Mouse (Mus musculus) CD4-positive, CD25-positive, alpha-beta regulatory T cell, adult 2 months (primary cell): ENCODE data around the gene Scrn1.

ENCODE experiments used
- DNase-seq: peaks from one replicate; pipeline ENCODE4 v3.0.0-alpha.2; 2012; ENCODE audit warnings: low read depth, low spot score

Gene Scrn1

DNA sequence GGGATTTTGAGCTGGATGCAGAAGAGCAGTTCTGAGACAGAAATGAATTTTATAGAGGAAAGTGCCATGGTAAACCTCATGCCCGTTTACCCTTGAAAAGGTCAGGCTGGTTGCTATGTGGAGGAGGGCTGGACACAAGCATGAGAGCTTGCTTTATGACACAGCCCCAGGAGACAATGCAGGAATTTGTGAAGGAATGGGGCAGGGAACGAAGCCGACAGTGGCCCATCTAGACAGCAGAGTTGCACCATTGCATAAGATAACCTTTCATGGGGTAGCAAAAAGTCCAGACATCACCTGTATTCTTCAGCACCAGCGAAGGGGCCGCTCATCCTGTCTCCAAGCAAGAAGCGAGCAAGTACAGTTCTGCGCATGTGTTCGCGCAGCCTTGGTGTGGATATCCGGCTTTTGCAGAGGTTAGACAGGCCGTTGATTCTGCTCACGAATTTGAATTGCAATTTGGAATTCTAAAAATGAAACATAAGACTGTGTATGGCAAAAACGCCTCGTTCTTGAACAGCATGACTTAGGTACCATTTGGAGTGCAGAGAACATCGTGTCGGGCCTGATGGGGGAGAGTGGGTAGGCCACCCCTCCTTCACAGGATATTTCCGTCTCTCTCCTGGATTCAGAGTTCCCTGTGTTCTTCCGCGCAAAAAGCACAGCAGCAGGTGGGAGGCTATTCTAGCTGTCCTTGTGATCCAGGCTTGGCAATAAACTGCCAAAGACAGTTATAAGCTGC is 90.2 kb downstream of the Scrn1 start:
- no peak for DNase-seq

DNA sequence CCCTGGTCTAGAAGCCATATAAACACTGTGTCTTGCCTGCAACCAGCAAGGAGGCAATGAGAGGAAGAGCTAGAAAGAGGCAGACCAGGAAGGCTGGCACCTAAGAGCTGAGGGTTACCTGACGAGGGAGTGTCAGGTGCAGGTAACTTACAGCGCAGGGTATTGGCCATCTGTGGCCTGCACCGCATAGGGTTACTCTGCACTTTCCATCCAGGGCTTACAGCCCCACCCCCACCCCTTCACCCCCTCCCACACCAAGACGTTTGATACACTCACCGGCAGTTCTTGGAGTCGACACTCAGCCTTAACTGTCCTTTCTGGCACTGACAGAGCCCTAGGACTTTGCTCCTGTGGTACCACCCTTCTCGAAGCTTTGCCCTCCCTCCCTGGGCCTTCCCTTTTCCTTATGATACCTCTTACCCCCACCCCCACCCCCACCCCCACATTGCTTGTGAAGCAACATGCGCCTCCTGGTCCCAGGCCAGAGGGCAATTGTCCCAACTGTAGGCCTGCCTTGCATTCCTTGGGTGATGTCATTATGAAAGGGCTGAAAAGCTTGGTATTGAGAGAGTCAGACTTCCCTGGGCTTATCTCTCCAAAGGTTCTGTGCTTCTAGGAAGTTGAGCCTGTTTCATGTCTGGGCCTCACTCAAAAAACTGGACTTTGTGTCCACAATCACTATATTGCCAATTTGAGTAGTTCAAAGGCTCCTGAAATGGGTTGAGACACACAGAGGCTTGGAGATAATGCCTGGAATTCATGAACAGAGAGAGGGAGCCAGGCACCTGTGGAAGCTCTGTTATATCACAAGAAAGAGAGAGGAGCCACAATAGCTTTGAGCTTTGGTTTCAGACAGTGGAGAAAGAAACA is 93.2 kb downstream of the Scrn1 start:
- DNase-seq, result no peak

DNA sequence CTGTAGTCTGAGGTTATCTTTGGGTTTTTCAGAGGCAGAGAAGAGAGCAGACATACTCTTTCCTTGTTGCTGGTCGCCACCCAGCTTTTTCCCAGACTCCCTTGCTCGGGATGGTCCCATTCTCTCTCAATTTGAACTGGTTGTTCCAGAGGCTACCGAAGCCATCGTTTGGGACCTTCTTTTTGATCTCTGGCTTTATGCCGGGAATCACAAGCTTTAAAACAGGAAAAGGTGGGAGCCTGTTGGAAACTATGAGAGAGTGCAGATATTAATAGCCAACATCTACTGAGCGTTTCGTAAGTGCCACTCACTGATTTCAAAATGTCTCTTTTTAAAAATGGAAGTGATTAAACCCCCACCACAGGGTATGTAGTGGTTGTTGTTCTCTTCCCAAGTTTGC is 94.4 kb downstream of the Scrn1 start:
- no peak for DNase-seq

- no peak for DNase-seq
Measured at GRCm38 (mm10) chr6:54467371-54467770, 98.9 kb downstream of the Scrn1 start.

DNA sequence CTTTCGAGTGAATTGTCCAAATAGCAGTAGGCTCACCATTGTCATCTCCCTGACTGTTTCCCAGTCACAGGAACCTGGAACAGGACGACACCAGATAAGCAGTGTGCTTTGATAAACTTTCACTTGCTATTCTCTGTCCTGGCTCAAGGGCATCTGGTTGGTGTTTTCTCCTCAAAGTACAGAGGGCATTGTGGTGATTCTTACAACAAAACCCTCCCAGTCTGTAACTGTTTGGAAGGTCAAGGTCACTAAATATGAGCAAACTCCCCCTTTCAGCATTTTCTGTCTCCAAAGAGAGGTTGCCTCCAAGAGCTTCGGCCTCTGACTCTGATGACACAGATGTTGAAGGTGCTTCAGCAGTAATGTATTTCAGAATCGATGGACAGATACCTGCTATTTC is 101.4 kb downstream of the Scrn1 start:
- DNase-seq, result no peak

- no peak for DNase-seq
Measured at GRCm38 (mm10) chr6:54463701-54464458, 102.4 kb downstream of the Scrn1 start.

- no peak for DNase-seq
Measured at GRCm38 (mm10) chr6:54462766-54463165, 103.5 kb downstream of the Scrn1 start.

DNA sequence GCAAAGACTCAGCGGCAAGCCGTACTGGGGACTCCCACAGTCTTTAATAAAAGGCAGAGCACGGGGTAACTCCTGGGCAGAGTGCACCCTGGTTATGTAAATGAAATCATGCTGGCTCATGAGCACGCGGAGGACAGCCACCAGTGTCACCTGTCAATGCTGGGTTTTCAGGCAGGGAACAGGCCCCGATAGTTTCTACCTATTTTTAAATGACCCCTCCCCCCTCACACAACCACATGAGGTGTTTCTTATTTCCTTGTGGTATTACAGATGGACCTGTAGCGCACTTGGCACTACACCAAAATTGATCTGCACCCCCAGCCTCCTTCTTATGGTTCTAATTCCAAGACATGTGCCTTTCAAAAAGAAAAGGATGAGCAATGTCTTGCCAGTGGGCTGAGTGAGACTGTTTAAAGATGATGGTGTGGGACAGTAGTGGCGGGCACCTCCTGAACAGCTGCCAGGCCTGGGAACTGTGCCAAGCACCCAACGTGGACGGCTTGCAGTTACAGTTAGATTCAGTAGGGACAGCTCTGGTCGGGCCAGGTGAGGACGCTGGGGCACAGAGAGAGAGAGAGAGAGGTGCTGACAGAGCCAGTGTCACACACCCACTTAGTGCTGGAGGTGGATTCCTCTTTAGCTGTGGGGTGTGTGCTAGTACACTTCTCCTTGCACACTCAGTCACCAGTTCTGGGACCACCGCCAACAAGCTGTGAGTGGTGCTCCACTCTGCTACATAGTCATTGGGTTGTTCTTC is 105.2 kb downstream of the Scrn1 start:
- DNase-seq, result no peak

- no peak for DNase-seq
Measured at GRCm38 (mm10) chr6:54460172-54460914, 105.9 kb downstream of the Scrn1 start.

GRCm38 (mm10) chr6:54459661-54460060 is 106.6 kb downstream of the Scrn1 start:
- no peak for DNase-seq
